Mouse (Mus musculus) stomach, postnatal 0 days (tissue): Measurements from ENCODE around the gene Brca1.

Experiments used
- CTCF ChIP-seq: IDR thresholded peaks from 2 replicates; pipeline ENCODE4 v1.5.1; 2016; ENCODE audit warnings: antibody characterized with exemption, low read depth, mild to moderate bottlenecking, moderate library complexity
- EP300 ChIP-seq: optimal IDR thresholded peaks from 2 replicates; pipeline ENCODE3; 2016; ENCODE audit warnings: antibody characterized with exemption

- TF ChIP-seq EP300 (no peak), CTCF (peak; percentile 92)
Measured at GRCm38 (mm10) chr11:101562391-101562790, 10.6 kb upstream of the Brca1 start.
